Mouse (Mus musculus) lung, postnatal 0 days (tissue): ENCODE measurements around the gene Gpha2. TPM values are rescaled to one million over a fixed set of nuclear protein-coding genes. Genes with fewer than 3 reads are reported as not detected.

Experiments
- ATAC-seq: fragments of 200-750 bp; cut with Nextera tagmentation; 2 replicates; pipeline ENCODE4 v1.8.0; 2017; ENCODE audit warnings: moderate library complexity
- DNase-seq: peaks from one replicate; pipeline ENCODE4 v3.0.0-alpha.2; 2016; ENCODE audit warnings: low spot score
- H3K27ac ChIP-seq: fragments of 300-500 bp; sonication (generic); 2 replicates; pipeline ENCODE4 v1.5.1; 2014; ENCODE audit warnings: antibody characterized with exemption, mild to moderate bottlenecking, low read length, mixed read lengths
- H3K27me3 ChIP-seq: fragments of 300-500 bp; sonication (generic); replicated peaks from 2 replicates; pipeline ENCODE4 v1.6.1; 2014; ENCODE audit warnings: low read length, mixed read lengths; ENCODE audit not compliant: insufficient read depth
- H3K36me3 ChIP-seq: fragments of 300-500 bp; sonication (generic); 2 replicates; pipeline ENCODE4 v1.6.1; 2014; ENCODE audit warnings: low read length, mixed read lengths; ENCODE audit not compliant: insufficient read depth
- H3K4me1 ChIP-seq: fragments of 300-500 bp; sonication (generic); 2 replicates; pipeline ENCODE4 v1.6.1; 2014; ENCODE audit warnings: antibody characterized with exemption, low read depth, low read length, mixed read lengths; ENCODE audit not compliant: insufficient read depth
- H3K4me2 ChIP-seq: fragments of 300-500 bp; sonication (generic); replicated peaks from 2 replicates; pipeline ENCODE4 v1.6.1; 2014; ENCODE audit warnings: low read depth, mild to moderate bottlenecking, low read length, moderate library complexity, mixed read lengths
- H3K4me3 ChIP-seq: fragments of 300-500 bp; sonication (generic); 2 replicates; pipeline ENCODE4 v1.5.1; 2014; ENCODE audit warnings: low read depth, low read length
- H3K9ac ChIP-seq: fragments of 300-500 bp; sonication (generic); replicated peaks from 2 replicates; pipeline ENCODE4 v1.6.1; 2014; ENCODE audit warnings: low read depth, mild to moderate bottlenecking
- H3K9me3 ChIP-seq: fragments of 300-500 bp; sonication (generic); 2 replicates; pipeline ENCODE4 v1.6.1; 2016; ENCODE audit warnings: low read length, mixed read lengths
- CTCF ChIP-seq: IDR thresholded peaks from 2 replicates; pipeline ENCODE4 v1.5.1; 2016; ENCODE audit warnings: antibody characterized with exemption, mild to moderate bottlenecking
- EP300 ChIP-seq: IDR thresholded peaks from 2 replicates; pipeline ENCODE4 v1.6.1; 2016; ENCODE audit warnings: antibody characterized with exemption, mild to moderate bottlenecking, control low read depth
- WGBS: fragments of 180-500 bp; shearing (Covaris S2); extraction: QIAGEN DNeasy Blood & Tissue Kit; methylation state at CpG from one replicate; pipeline ENCODE4 v1.1.7; 2014; 5-methylcytosine and 5-hydroxymethylcytosine counted together
- polyA plus RNA-seq: library from polyadenylated mRNA; unstranded; fragments of >200 nt; fragmentation: Nextera tagmentation; extraction: Ambion mirVana; gene quantifications from 2 replicates; pipeline ENCODE4 v1.2.1, GENCODE M21; 2015

The Gpha2 gene
- polyA plus RNA-seq, 1 experiment from 2014 or later, result 0.55 TPM

DNA sequence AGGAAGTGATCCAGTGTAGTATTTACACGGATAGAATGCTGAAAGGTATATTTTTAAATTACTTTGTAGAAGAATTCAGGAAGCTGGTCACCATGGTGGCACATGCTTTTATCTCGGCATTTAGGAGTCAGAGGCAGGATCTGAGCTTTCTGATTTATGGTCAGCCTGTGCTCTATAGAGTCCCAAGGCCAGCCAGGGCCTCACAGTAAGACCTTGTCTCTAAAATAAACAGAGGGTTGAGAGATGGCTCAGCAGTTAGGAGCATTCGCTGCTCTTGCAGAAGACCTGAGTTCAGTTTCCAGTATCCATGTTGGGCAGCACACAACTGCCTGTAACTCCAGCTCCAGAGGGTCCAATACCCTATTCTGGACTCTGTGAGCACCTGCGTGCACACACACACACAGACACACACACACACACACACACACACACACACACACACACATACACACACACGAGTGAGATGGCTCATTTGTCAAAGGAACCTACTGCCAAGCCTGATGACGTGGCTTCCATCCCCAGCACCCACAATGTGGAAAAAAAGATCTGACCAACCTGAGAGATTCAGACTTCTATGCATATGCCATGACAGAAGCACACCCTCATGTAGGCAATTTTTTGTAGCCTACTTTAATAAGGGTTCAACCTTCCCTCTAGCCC lies 10.0 kb upstream of the Gpha2 start:
- Histone ChIP-seq H3K27me3 (no peaks in the 10 kb centered on the region), H3K9me3 (no peaks in the 10 kb centered on the region), H3K4me3 (no peak overlapping the region), H3K36me3 (no peaks in the 10 kb centered on the region), H3K27ac (no peak overlapping the region), H3K4me1 (no peaks in the 10 kb centered on the region), H3K9ac (no peak overlapping the region), H3K4me2 (no peak overlapping the region)
- TF ChIP-seq EP300 (no peak), CTCF (no peak)
- WGBS, result 46% methylated on average over 6 of the region's 6 CpGs
- ATAC-seq, result no peak
- no peak for DNase-seq

DNA sequence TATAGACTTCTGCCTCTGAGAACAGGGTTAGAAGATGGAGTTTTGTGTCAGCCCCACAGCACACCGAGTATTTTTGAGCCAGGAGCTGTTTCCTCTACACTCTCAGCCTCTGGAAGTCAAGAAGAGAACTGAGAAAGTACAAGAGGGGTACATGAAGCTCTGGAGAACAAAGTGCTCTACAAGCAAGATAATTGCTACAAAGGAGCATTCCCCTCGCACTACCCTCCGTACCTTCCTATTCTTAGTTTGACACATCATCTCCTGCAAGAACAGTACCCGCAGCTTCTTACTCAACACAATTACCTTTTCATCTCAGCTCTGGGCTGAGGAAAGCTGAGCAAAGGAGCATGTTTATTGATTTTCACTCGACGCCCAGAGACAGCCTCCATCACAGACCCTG lies 7.6 kb upstream of the Gpha2 start:
- no peak overlapping the region for H3K9ac ChIP-seq
- H3K4me3 ChIP-seq, result no peak overlapping the region
- no peak for ATAC-seq
- no peaks in the 10 kb centered on the region for H3K36me3 ChIP-seq
- H3K4me2 ChIP-seq, result no peak overlapping the region
- DNase-seq, result no peak
- no peaks in the 10 kb centered on the region for H3K9me3 ChIP-seq
- TF ChIP-seq EP300, result no peak
- TF ChIP-seq CTCF, result no peak
- H3K27me3 ChIP-seq, result no peaks in the 10 kb centered on the region
- H3K4me1 ChIP-seq, result no peaks in the 10 kb centered on the region
- H3K27ac ChIP-seq, result no peak overlapping the region
- WGBS, result 65% methylated on average over 6 of the region's 6 CpGs

DNA sequence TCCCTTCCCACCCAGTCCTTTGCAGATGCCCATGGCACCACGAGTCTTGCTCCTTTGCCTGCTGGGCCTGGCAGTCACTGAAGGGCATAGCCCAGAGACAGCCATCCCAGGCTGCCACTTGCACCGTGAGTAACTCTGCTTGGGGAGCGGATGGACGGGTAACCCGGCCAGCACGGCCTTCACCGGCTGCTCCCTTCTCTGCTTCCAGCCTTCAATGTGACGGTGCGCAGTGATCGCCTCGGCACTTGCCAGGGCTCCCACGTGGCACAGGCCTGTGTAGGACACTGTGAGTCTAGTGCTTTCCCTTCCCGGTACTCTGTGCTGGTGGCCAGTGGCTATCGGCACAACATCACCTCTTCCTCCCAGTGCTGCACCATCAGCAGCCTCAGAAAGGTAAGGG lies 583 bp downstream of the Gpha2 start:
- Histone ChIP-seq H3K4me2 (no peak overlapping the region), H3K9me3 (no peaks in the 10 kb centered on the region), H3K9ac (no peak overlapping the region), H3K27me3 (no peaks in the 10 kb centered on the region), H3K4me1 (no peaks in the 10 kb centered on the region), H3K4me3 (no peak overlapping the region), H3K27ac (no peak overlapping the region), H3K36me3 (peaks cover 32% of the 10 kb centered on the region)
- WGBS, result 87% methylated on average over 14 of the region's 14 CpGs
- no peak for ATAC-seq
- TF ChIP-seq EP300, result no peak
- no peak for TF ChIP-seq CTCF
- no peak for DNase-seq

DNA sequence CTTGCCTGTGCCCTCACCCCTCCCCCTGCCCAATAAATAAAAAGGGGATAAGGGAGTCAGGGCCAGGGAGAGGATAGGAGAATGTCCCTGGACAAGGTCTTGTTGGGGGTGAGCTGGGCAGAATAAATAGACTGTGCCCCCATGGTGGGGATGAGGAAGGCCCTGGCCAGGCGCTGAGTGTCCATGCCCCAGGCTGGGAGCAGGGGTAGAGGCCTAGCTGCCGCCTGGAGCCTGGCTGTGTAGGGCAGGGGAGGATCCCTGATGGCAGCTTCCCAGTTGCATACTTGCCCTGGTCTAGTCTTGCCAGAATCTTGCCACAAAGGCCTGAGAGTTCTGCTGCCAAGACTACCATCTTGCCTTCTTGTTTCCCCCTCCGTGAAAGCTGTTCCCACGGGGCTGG lies 1.7 kb downstream of the Gpha2 start:
- Histone ChIP-seq H3K27me3 (no peaks in the 10 kb centered on the region), H3K36me3 (peaks cover 32% of the 10 kb centered on the region), H3K27ac (no peak overlapping the region), H3K4me1 (no peaks in the 10 kb centered on the region), H3K4me2 (no peak overlapping the region), H3K9ac (no peak overlapping the region), H3K9me3 (no peaks in the 10 kb centered on the region), H3K4me3 (no peak overlapping the region)
- TF ChIP-seq CTCF (no peak), EP300 (no peak)
- no peak for ATAC-seq
- DNase-seq, result no peak
- WGBS, result 74% methylated on average over 2 of the region's 4 CpGs

DNA sequence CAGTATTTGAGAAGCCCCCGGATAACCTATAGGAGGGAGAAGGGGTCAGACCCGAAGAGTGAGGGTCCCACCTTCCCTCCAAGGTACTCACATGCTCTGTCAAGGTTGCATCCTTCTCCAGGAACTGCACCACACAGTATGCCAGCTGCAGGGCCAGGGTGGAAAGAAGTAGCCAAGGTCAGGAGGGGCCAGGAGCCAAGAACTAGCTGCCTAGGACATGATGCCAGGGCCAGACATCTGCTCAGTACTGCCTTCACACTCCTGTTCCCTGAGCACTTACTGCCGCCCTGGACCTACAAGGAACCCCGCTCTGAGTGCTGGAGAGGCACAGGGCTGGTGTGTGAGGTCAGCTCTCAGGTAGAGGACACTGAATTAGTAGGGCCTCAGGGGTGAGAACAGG lies 4.2 kb downstream of the Gpha2 start:
- Histone ChIP-seq H3K4me1 (peaks cover 6% of the 10 kb centered on the region; the same call in 1 of the 2 replicates), H3K36me3 (peaks cover 32% of the 10 kb centered on the region), H3K9ac (no peak overlapping the region), H3K4me3 (no peak overlapping the region), H3K27me3 (no peaks in the 10 kb centered on the region), H3K27ac (no peak overlapping the region), H3K4me2 (no peak overlapping the region), H3K9me3 (no peaks in the 10 kb centered on the region)
- DNase-seq, result no peak
- TF ChIP-seq CTCF, result no peak
- no peak for TF ChIP-seq EP300
- no peak for ATAC-seq
- WGBS, result 79% methylated on average over 4 of the region's 4 CpGs

DNA sequence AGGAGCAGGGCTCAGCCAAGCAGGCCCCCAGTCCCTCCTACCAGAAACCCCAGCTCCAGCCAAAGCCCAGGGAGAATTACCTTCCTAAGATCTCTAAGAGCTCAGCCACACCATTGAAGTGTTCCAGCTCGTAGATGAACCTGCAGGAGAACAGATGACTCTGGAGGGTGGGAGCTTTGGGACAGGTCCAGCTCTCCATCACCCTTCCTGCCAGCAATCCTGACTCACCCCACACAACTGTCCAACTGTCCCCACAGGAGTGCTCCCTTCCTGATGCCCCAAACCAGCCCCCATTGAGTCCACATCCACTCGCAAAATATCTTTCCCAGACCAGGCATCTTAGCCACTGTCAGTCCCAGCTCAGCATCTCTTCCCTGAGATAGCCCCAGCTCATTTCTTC lies 4.9 kb downstream of the Gpha2 start:
- no peak overlapping the region for H3K4me2 ChIP-seq
- H3K36me3 ChIP-seq, result peaks cover 32% of the 10 kb centered on the region
- DNase-seq, result no peak
- no peaks in the 10 kb centered on the region for H3K9me3 ChIP-seq
- no peak overlapping the region for H3K27ac ChIP-seq
- no peak for ATAC-seq
- TF ChIP-seq CTCF (no peak), EP300 (no peak)
- peaks cover 6% of the 10 kb centered on the region; the same call in 1 of the 2 replicates for H3K4me1 ChIP-seq
- WGBS, result 78% methylated on average over 2 of the region's 2 CpGs
- no peak overlapping the region for H3K4me3 ChIP-seq
- H3K27me3 ChIP-seq, result no peaks in the 10 kb centered on the region
- no peak overlapping the region for H3K9ac ChIP-seq

DNA sequence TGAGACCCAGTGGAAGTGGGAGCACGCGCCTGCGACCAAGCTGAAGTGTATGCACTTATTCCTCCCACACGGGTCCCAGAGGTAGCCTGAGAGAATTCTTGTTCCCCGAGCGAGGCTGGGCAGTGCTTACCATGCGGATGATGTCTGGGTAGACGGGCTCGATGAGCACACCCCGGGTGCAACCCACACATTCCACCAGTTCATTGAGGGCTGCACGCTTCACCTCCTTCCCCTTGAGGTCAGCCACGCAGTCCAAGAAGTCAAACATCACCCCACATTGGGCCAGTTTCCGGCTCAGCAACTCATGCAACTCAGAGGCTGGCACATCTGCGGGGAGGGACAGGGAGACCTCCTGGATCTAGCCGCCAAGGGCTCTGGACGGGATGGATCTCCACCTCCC lies 7.5 kb downstream of the Gpha2 start:
- no peak overlapping the region for H3K9ac ChIP-seq

More for the DNA sequence above, 7.5 kb downstream of the Gpha2 start:
- Histone ChIP-seq H3K4me2 (no peak overlapping the region), H3K4me3 (no peak overlapping the region), H3K27me3 (no peaks in the 10 kb centered on the region), H3K9me3 (no peaks in the 10 kb centered on the region), H3K27ac (no peak overlapping the region), H3K36me3 (peaks cover 22% of the 10 kb centered on the region), H3K4me1 (peaks cover 6% of the 10 kb centered on the region; the same call in 1 of the 2 replicates)
- TF ChIP-seq CTCF (no peak), EP300 (no peak)
- DNase-seq (no peak), ATAC-seq (no peak)
- WGBS, result 84% methylated on average over 16 of the region's 16 CpGs
